Mouse (Mus musculus) hindbrain, embryonic 11.5 days (tissue): Measurements from ENCODE around the gene Gm4737. TPM values are rescaled to one million over a fixed set of nuclear protein-coding genes. Genes with fewer than 3 reads are reported as not detected.

ENCODE experiments used
- ATAC-seq: fragments of 200-750 bp; cut with Nextera tagmentation; 2 replicates; pipeline ENCODE4 v1.8.0; 2017; ENCODE audit warnings: mild to moderate bottlenecking, moderate TSS enrichment, moderate library complexity; ENCODE audit not compliant: low FRiP score
- DNase-seq: peaks from one replicate; pipeline ENCODE4 v3.0.0-alpha.2; 2015; ENCODE audit warnings: low spot score
- H3K27ac ChIP-seq: fragments of 300-500 bp; sonication (generic); 2 replicates; pipeline ENCODE4 v1.5.1; 2014; ENCODE audit warnings: mild to moderate bottlenecking, low read depth, low read length
- H3K27me3 ChIP-seq: fragments of 300-500 bp; sonication (generic); 2 replicates; pipeline ENCODE4 v1.6.1; 2014; ENCODE audit warnings: mild to moderate bottlenecking, low read length, moderate library complexity, mixed read lengths; ENCODE audit not compliant: control insufficient read depth, insufficient read depth
- H3K36me3 ChIP-seq: fragments of 300-500 bp; sonication (generic); 2 replicates; pipeline ENCODE4 v1.6.1; 2014; ENCODE audit warnings: mild to moderate bottlenecking, low read length, moderate library complexity, mixed read lengths; ENCODE audit not compliant: control insufficient read depth, insufficient read depth
- H3K4me1 ChIP-seq: fragments of 300-500 bp; sonication (generic); replicated peaks from 2 replicates; pipeline ENCODE4 v1.6.1; 2014; ENCODE audit warnings: low read length, mixed read lengths; ENCODE audit not compliant: control insufficient read depth, insufficient read depth
- H3K4me2 ChIP-seq: fragments of 300-500 bp; sonication (generic); replicated peaks from 2 replicates; pipeline ENCODE4 v1.6.1; 2014; ENCODE audit warnings: mild to moderate bottlenecking, low read depth, low read length
- H3K4me3 ChIP-seq: fragments of 300-500 bp; sonication (generic); 2 replicates; pipeline ENCODE4 v1.5.1; 2014; ENCODE audit warnings: low read depth, low read length
- H3K9ac ChIP-seq: fragments of 300-500 bp; sonication (generic); 2 replicates; pipeline ENCODE4 v1.6.1; 2014; ENCODE audit warnings: low read depth, low read length
- H3K9me3 ChIP-seq: fragments of 300-500 bp; sonication (generic); 2 replicates; pipeline ENCODE4 v1.6.1; 2016; ENCODE audit warnings: low read length; ENCODE audit not compliant: control insufficient read depth
- WGBS: fragments of 180-500 bp; shearing (Covaris S2); extraction: QIAGEN DNeasy Blood & Tissue Kit; methylation state at CpG from one replicate; pipeline ENCODE4 v1.1.7; 2014; 5-methylcytosine and 5-hydroxymethylcytosine counted together
- polyA plus RNA-seq: library from polyadenylated mRNA; unstranded; fragments of >200 nt; fragmentation: Nextera tagmentation; extraction: Ambion mirVana; gene quantifications from 2 replicates; pipeline ENCODE4 v1.2.1, GENCODE M21; 2014

The Gm4737 gene
- polyA plus RNA-seq, 1 experiment from 2014 or later, result 2.6 TPM

DNA sequence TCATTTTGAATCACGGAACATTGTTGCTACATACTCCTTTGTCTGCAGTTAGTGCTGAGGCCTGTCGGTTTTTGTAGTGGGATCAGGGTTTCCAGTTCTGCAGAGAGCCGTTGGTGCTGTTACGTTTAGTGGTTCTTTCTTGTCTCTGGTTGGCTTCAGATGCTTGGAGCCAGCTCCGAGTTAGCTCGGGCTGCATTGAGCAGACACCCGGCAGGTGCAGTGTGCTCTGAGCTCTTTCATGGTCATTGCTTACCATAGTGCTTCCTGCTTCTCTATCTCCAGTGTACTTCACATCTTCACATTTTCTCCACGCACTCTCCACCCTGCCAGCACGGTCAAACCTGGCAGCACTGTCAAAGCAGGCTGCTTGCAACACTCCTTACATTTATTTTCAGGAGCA is 50.4 kb downstream of the Gm4737 start:
- H3K4me3 ChIP-seq, result no peak overlapping the region
- H3K9me3 ChIP-seq, result no peaks in the 10 kb centered on the region
- DNase-seq (no peak), ATAC-seq (no peak)
- no peaks in the 10 kb centered on the region for H3K4me1 ChIP-seq
- H3K36me3 ChIP-seq, result no peaks in the 10 kb centered on the region
- no peak overlapping the region for H3K9ac ChIP-seq
- no peak overlapping the region for H3K4me2 ChIP-seq
- WGBS, result 81% methylated on average over 9 of the region's 9 CpGs
- H3K27me3 ChIP-seq, result no peaks in the 10 kb centered on the region
- no peak overlapping the region for H3K27ac ChIP-seq

Other genes with a start within 250 kb of the Gm4737 start
- gene Phldb2, start 201.5 kb downstream of the Gm4737 start, polyA plus RNA-seq, result 25.9 and 31.5 TPM in 2 replicates
- gene Plcxd2, start 144.9 kb downstream of the Gm4737 start, polyA plus RNA-seq, result 3.9 and 4.3 TPM in 2 replicates
- gene Cd96, start 34.8 kb downstream of the Gm4737 start, polyA plus RNA-seq, result 0.08 TPM in 1 of 2 replicates, not detected in the other